Mouse (Mus musculus) C2C12 (cell line): ENCODE data around the gene 2010111I01Rik. TPM values are rescaled to one million over a fixed set of nuclear protein-coding genes. Genes with fewer than 3 reads are reported as not detected.

Experiments used
- H3K27me3 ChIP-seq: one replicate; pipeline ENCODE4 v1.6.1; 2011; ENCODE audit not compliant: control insufficient read depth, insufficient read depth, insufficient read length
- H3K36me3 ChIP-seq: one replicate; pipeline ENCODE4 v1.6.1; 2011; ENCODE audit not compliant: control insufficient read depth, insufficient read depth
- H3K4me3 ChIP-seq: one replicate; pipeline ENCODE4 v1.5.1; 2011; ENCODE audit warnings: mild to moderate bottlenecking, control low read depth; ENCODE audit not compliant: poor library complexity, insufficient read depth, severe bottlenecking
- H3K79me2 ChIP-seq: one replicate; pipeline ENCODE4 v1.6.1; 2011; ENCODE audit not compliant: control insufficient read depth, insufficient read depth
- H3K79me3 ChIP-seq: one replicate; pipeline ENCODE4 v1.6.1; 2011; ENCODE audit warnings: low read depth, control low read depth
- H3ac ChIP-seq: one replicate; pipeline ENCODE3; 2011; ENCODE audit warnings: low read depth; ENCODE audit not compliant: control insufficient read depth, insufficient read length
- CEBPB ChIP-seq: IDR thresholded peaks from one replicate; pipeline ENCODE4 v1.6.1; 2011; ENCODE audit warnings: low read depth, mild to moderate bottlenecking, control low read depth, moderate library complexity
- CTCF ChIP-seq: IDR thresholded peaks from one replicate; pipeline ENCODE4 v1.5.1; 2011; ENCODE audit not compliant: control insufficient read depth, insufficient read depth, insufficient read length
- FOSL1 ChIP-seq: IDR thresholded peaks from one replicate; pipeline ENCODE4 v1.8.0; 2011; ENCODE audit warnings: mild to moderate bottlenecking, low read length; ENCODE audit not compliant: poor library complexity, insufficient read depth, severe bottlenecking
- MAX ChIP-seq: IDR thresholded peaks from one replicate; pipeline ENCODE4 v1.6.1; 2011; ENCODE audit warnings: mild to moderate bottlenecking, control low read depth
- MYOD1 ChIP-seq: IDR thresholded peaks from one replicate; pipeline ENCODE4 v1.6.1; 2011; ENCODE audit warnings: low read depth; ENCODE audit not compliant: control insufficient read depth, insufficient read length
- MYOG ChIP-seq: IDR thresholded peaks from one replicate; pipeline ENCODE4 v1.6.1; 2011; ENCODE audit not compliant: control insufficient read depth, insufficient read length; ENCODE audit errors: extremely low read depth
- USF1 ChIP-seq: IDR thresholded peaks from one replicate; pipeline ENCODE4 v1.6.1; 2011; ENCODE audit warnings: low read depth, mild to moderate bottlenecking, control low read depth, moderate library complexity
- polyA plus RNA-seq: library from polyadenylated mRNA; unstranded; fragments of >200 nt; fragmentation: generic; extraction: Trizol; gene quantifications from one replicate; pipeline ENCODE4 v1.2.1, GENCODE M21; 2012; ENCODE audit warnings: missing spikeins

The 2010111I01Rik gene
- polyA plus RNA-seq, 1 experiment = 91.7 TPM

DNA sequence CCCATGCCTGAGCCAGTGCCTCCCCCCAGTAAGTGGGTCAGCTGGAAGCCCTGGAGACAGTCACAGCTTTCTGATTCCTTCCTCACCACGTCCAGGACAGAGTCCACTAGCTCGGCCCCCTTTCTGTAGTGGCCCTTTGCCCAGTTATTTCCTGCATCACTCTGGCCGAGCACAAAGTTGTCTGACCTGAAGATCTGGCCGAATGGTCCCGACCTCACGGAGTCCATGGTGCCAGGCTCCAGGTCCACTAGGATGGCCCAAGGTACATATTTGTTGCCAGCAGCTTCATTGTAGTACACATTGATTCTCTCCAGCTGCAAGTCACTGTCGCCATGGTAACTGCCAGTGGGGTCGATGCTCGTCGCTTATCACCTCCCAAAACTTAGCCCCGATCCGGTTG, 3.5 kb downstream of the 2010111I01Rik start:
- H3ac ChIP-seq = no peak overlapping the region
- H3K36me3 ChIP-seq = no peaks in the 10 kb centered on the region
- TF ChIP-seq FOSL1 (no peak), MAX (no peak), USF1 (no peak), MYOD1 (no peak), CTCF (no peak), CEBPB (no peak), MYOG (no peak)
- H3K4me3 ChIP-seq = no peak overlapping the region
- peaks cover 3% of the 10 kb centered on the region for H3K79me3 ChIP-seq
- no peaks in the 10 kb centered on the region for H3K79me2 ChIP-seq
- H3K27me3 ChIP-seq = no peaks in the 10 kb centered on the region

GRCm38 (mm10) chr13:62970515-62971269, 6.0 kb downstream of the 2010111I01Rik start:
- no peak overlapping the region for H3ac ChIP-seq
- no peaks in the 10 kb centered on the region for H3K79me2 ChIP-seq
- H3K36me3 ChIP-seq = no peaks in the 10 kb centered on the region
- TF ChIP-seq CTCF (no peak), MYOG (no peak), MAX (no peak), MYOD1 (no peak), USF1 (no peak), FOSL1 (no peak), CEBPB (no peak)
- peaks cover 3% of the 10 kb centered on the region for H3K79me3 ChIP-seq
- H3K4me3 ChIP-seq = no peak overlapping the region
- H3K27me3 ChIP-seq = no peaks in the 10 kb centered on the region

- H3K4me3 ChIP-seq = no peak overlapping the region
Observed at GRCm38 (mm10) chr13:62972403-62972802, 7.7 kb downstream of the 2010111I01Rik start.

DNA sequence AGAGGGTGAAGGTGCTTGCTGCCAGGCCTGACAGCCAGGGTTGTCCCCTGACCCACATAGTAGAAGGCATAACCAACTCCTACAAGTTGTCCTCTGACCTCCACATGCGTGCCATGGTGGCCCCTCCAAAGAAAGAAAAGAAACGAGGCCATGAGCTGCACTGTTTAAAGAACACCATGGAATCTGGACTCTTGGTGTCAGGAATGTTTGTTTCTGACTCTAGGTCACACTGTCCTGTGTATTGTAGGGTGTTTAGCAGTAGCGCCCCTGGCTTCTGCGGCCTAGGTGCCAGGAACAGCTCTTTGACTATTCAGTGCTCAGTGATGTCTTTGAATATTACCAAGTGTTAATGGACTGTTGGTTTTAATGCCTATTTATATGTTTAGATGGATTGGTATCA, 8.4 kb downstream of the 2010111I01Rik start:
- H3K4me3 ChIP-seq = no peak overlapping the region
- H3K79me3 ChIP-seq = peaks cover 3% of the 10 kb centered on the region
- no peak overlapping the region for H3ac ChIP-seq
- TF ChIP-seq CEBPB = no peak
- no peak for TF ChIP-seq MAX
- no peak for TF ChIP-seq MYOD1
- TF ChIP-seq CTCF = no peak
- TF ChIP-seq USF1 = no peak
- TF ChIP-seq MYOG = no peak
- no peak for TF ChIP-seq FOSL1
- H3K79me2 ChIP-seq = no peaks in the 10 kb centered on the region
- H3K27me3 ChIP-seq = no peaks in the 10 kb centered on the region
- H3K36me3 ChIP-seq = no peaks in the 10 kb centered on the region

More at GRCm38 (mm10) chr13:62972403-62972802, 7.7 kb downstream of the 2010111I01Rik start:
- H3K36me3 ChIP-seq = no peaks in the 10 kb centered on the region
- H3K27me3 ChIP-seq = no peaks in the 10 kb centered on the region
- H3K79me3 ChIP-seq = peaks cover 3% of the 10 kb centered on the region
- H3K79me2 ChIP-seq = no peaks in the 10 kb centered on the region
- TF ChIP-seq FOSL1 = no peak
- TF ChIP-seq MYOD1 = no peak
- no peak for TF ChIP-seq MYOG
- no peak for TF ChIP-seq CTCF
- H3ac ChIP-seq = no peak overlapping the region

GRCm38 (mm10) chr13:62978104-62978503, 13.4 kb downstream of the 2010111I01Rik start:
- Histone ChIP-seq H3K27me3 (no peaks in the 10 kb centered on the region), H3ac (no peak overlapping the region), H3K79me3 (peaks cover 2% of the 10 kb centered on the region), H3K36me3 (no peaks in the 10 kb centered on the region), H3K79me2 (no peaks in the 10 kb centered on the region), H3K4me3 (no peak overlapping the region)
- TF ChIP-seq MYOG (no peak), CTCF (no peak), MYOD1 (no peak), MAX (no peak)

DNA sequence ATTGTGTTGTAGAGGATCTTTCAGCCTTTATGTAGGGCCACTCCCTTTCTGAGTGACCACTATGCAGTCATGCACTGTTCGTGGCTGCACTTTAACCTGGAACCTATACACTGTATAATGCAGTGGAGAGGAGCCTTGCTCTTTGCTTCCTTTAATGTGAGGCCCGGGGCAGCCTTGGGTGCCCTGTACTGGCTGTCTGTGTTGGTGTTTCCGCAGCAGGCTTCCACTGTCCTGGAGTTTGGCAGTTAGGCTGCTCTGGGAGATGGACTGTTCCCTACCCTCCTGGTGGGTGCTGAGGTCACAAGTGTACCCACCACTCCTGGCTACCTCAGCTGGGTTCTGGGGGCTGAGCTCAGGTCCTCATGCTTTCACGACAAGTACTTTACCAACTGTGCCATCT, 14.1 kb downstream of the 2010111I01Rik start:
- Histone ChIP-seq H3K79me2 (no peaks in the 10 kb centered on the region), H3K4me3 (no peak overlapping the region), H3K79me3 (peaks cover 2% of the 10 kb centered on the region), H3K27me3 (no peaks in the 10 kb centered on the region), H3K36me3 (no peaks in the 10 kb centered on the region), H3ac (no peak overlapping the region)
- TF ChIP-seq CTCF = no peak
